Mouse (Mus musculus): ENCODE results near the gene Mbtps1.

- TF ChIP-seq MAFK (IDR thresholded peaks at IDR 0.05; ENCODE audit: insufficient read depth, low read depth, low read length) (no peak), ZNF384 (IDR thresholded peaks at IDR 0.05; ENCODE audit: low read depth, low read length) (no peak), HCFC1 (IDR thresholded peaks at IDR 0.05; ENCODE audit: borderline replicate concordance, insufficient read depth, low read length) (no peak), CHD2 (IDR thresholded peaks at IDR 0.05; ENCODE audit: low read depth, low read length) (no peak), ZC3H11A (IDR thresholded peaks at IDR 0.05; ENCODE audit: borderline replicate concordance, low read depth, low read length) (no peak)
Observed at GRCm38 (mm10) chr8:119461356-119461755, 97.2 kb downstream of the Mbtps1 start.

Data from ES-E14 (cell line).